In the genomic region with DNA sequence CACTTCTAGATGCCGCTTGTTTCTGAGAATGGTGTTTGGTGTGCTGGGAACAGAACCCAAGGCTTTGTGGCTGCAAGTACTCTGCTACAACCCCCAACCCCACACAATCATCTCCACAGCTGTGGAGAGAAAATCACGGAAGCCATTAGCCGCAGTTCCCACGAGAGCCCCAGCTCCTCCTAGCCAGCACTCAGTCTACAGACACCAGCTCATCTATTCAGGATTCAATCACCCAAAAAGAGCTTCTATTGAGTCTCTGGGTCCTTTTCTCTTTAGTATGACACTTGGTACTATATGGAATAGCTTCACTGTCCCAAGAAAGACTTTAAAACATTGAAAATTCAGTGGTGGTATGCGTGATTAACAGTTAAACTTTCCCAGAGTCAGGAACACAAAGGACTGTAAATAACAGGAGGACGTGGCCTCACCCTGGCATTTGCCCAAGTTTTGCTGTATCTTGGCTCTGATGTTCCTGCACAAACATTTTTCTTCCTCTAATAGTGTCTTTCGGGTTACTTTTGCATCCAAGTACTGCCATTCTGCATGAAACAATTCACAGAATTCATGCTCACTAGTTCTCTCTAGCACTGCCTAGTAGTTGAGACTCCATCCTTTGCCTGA, we compare ENCODE assay signal across 10 mouse cellular contexts. TPM values are rescaled to one million over a fixed set of nuclear protein-coding genes. Genes with fewer than 3 reads are reported as not detected.
DNase-seq lines count a peak whose midpoint lies in the region; ATAC-seq lines count a peak whose summit lies in the region.
"Had no signal": no experiment of that assay in that cellular context is flagged by ENCODE, and none has a peak within 500 bp of the region (broad histone marks: within the 10 kb centered on the region; RNA-seq: fewer than 3 reads in every experiment).

No protein-coding gene starts in this region.

- H3K9ac ChIP-seq in heart, embryonic 12.5 days = no peak overlapping the region
- H3K9ac ChIP-seq in hindbrain, embryonic 16.5 days (ENCODE audit: low read depth, low read length) = no peak overlapping the region
- no peak overlapping the region for H3K9ac ChIP-seq in neural tube, embryonic 15.5 days (replicated peaks)
- no peak overlapping the region for H3K9ac ChIP-seq in forebrain, embryonic 11.5 days (ENCODE audit: low read length)
- H3K9ac ChIP-seq: limb, embryonic 13.5 days had no signal

- H3K4me1 ChIP-seq in heart, embryonic 12.5 days (replicated peaks) = no peaks in the 10 kb centered on the region
- no peaks in the 10 kb centered on the region for H3K4me1 ChIP-seq in hindbrain, embryonic 16.5 days (ENCODE audit: control insufficient read depth, insufficient read depth, low read depth, low read length)
- H3K4me1 ChIP-seq in neural tube, embryonic 15.5 days = no peaks in the 10 kb centered on the region
- no peaks in the 10 kb centered on the region for H3K4me1 ChIP-seq in forebrain, embryonic 11.5 days (replicated peaks; ENCODE audit: control insufficient read depth, insufficient read depth, low read length)
- H3K4me1 ChIP-seq: limb, embryonic 13.5 days had no signal

- DNase-seq in heart, adult 8-10 months (ENCODE audit: low spot score) = peak; percentile 44
- DNase-seq in ovary, postnatal 14 days (ENCODE audit: low spot score) = peak; percentile 32
- DNase-seq in ovary, postnatal 36 days (ENCODE audit: low spot score) = no peak
- DNase-seq in forebrain, embryonic 11.5 days (ENCODE audit: low spot score) = no peak

- H3K27ac ChIP-seq in heart, embryonic 12.5 days (ENCODE audit: poor library complexity, severe bottlenecking) = no peak overlapping the region
- H3K27ac ChIP-seq in hindbrain, embryonic 16.5 days (ENCODE audit: low read depth, low read length) = no peak overlapping the region
- no peak overlapping the region for H3K27ac ChIP-seq in neural tube, embryonic 15.5 days (replicated peaks)
- H3K27ac ChIP-seq in forebrain, embryonic 11.5 days (ENCODE audit: low read depth, low read length) = no peak overlapping the region
- H3K27ac ChIP-seq: limb, embryonic 13.5 days had no signal

- H3K4me3 ChIP-seq in heart, embryonic 12.5 days = no peak overlapping the region
- no peak overlapping the region for H3K4me3 ChIP-seq in hindbrain, embryonic 16.5 days (ENCODE audit: low read length)
- no peak overlapping the region for H3K4me3 ChIP-seq in neural tube, embryonic 15.5 days (replicated peaks)
- H3K4me3 ChIP-seq in forebrain, embryonic 11.5 days (ENCODE audit: low read depth, low read length) = no peak overlapping the region
- H3K4me3 ChIP-seq: limb, embryonic 13.5 days had no signal

- 64% methylated on average over 7 of the region's 7 CpGs for WGBS in heart, embryonic 12.5 days
- WGBS in hindbrain, embryonic 16.5 days = 59% methylated on average over 7 of the region's 7 CpGs
- WGBS in neural tube, embryonic 15.5 days = 59% methylated on average over 7 of the region's 7 CpGs
- WGBS in forebrain, embryonic 11.5 days = 92% methylated on average over 7 of the region's 7 CpGs

- no peak for ATAC-seq in heart, embryonic 12.5 days (ENCODE audit: insufficient number of reproducible peaks, low FRiP score)
- peak; percentile 40; the same call in 1 of the 2 replicates for ATAC-seq in hindbrain, embryonic 16.5 days
- peak; percentile 61 for ATAC-seq in neural tube, embryonic 15.5 days (ENCODE audit: low FRiP score)
- no peak for ATAC-seq in inflammation-experienced regulatory T-cells, adult 6 months
- no peak for ATAC-seq in forebrain, embryonic 11.5 days (replicated peaks; ENCODE audit: low FRiP score)
- ATAC-seq: intestine, postnatal 0 days had no signal

- no peaks in the 10 kb centered on the region for H3K36me3 ChIP-seq in heart, embryonic 12.5 days
- no peaks in the 10 kb centered on the region for H3K36me3 ChIP-seq in hindbrain, embryonic 16.5 days (ENCODE audit: control insufficient read depth, insufficient read depth, low read length)
- no peaks in the 10 kb centered on the region for H3K36me3 ChIP-seq in neural tube, embryonic 15.5 days
- H3K36me3 ChIP-seq in forebrain, embryonic 11.5 days (ENCODE audit: control insufficient read depth, insufficient read depth, low read length) = no peaks in the 10 kb centered on the region
- H3K36me3 ChIP-seq: limb, embryonic 13.5 days had no signal

- no peaks in the 10 kb centered on the region for H3K9me3 ChIP-seq in heart, embryonic 12.5 days (replicated peaks)
- H3K9me3 ChIP-seq in hindbrain, embryonic 16.5 days (ENCODE audit: control insufficient read depth, low read length) = no peaks in the 10 kb centered on the region
- no peaks in the 10 kb centered on the region for H3K9me3 ChIP-seq in neural tube, embryonic 15.5 days (replicated peaks)
- no peaks in the 10 kb centered on the region for H3K9me3 ChIP-seq in forebrain, embryonic 11.5 days (ENCODE audit: control insufficient read depth, low read length)
- H3K9me3 ChIP-seq: limb, embryonic 13.5 days had no signal

- H3K27me3 ChIP-seq in heart, embryonic 12.5 days (replicated peaks) = no peaks in the 10 kb centered on the region
- H3K27me3 ChIP-seq in hindbrain, embryonic 16.5 days (replicated peaks; ENCODE audit: control insufficient read depth, insufficient read depth, low read length) = no peaks in the 10 kb centered on the region
- H3K27me3 ChIP-seq in neural tube, embryonic 15.5 days (replicated peaks) = no peaks in the 10 kb centered on the region
- no peaks in the 10 kb centered on the region for H3K27me3 ChIP-seq in forebrain, embryonic 11.5 days (ENCODE audit: control insufficient read depth, insufficient read depth, low read length)
- H3K27me3 ChIP-seq: limb, embryonic 13.5 days had no signal

- H3K4me2 ChIP-seq in heart, embryonic 12.5 days = no peak overlapping the region
- no peak overlapping the region for H3K4me2 ChIP-seq in hindbrain, embryonic 16.5 days (ENCODE audit: low read length)
- H3K4me2 ChIP-seq in neural tube, embryonic 15.5 days = no peak overlapping the region
- H3K4me2 ChIP-seq in forebrain, embryonic 11.5 days (ENCODE audit: low read depth, low read length, severe bottlenecking) = no peak overlapping the region
- H3K4me2 ChIP-seq: limb, embryonic 13.5 days had no signal

RNA-seq across cellular contexts. Expression of a gene that starts 2.4 kb away (rescaled TPM):
- total RNA-seq in heart, adult 8-10 months (2022) = not detected
- polyA plus RNA-seq in heart, embryonic 12.5 days (2016; fragmentation: Nextera tagmentation; extraction: Ambion mirVana) = not detected in 2 replicates
- 0.19 TPM in 1 of 2 replicates, not detected in the other for polyA plus RNA-seq in hindbrain, embryonic 16.5 days (2015; fragmentation: Nextera tagmentation; extraction: Ambion mirVana)
- polyA plus RNA-seq in neural tube, embryonic 15.5 days (2015; fragmentation: Nextera tagmentation; extraction: Ambion mirVana) = not detected in 2 replicates
- not detected for polyA plus RNA-seq in inflammation-experienced regulatory T-cells, adult 6 months (2017; shearing (Covaris generic))
- not detected in 2 replicates for polyA plus RNA-seq in forebrain, embryonic 11.5 days (2014; fragmentation: Nextera tagmentation; extraction: Ambion mirVana)
- polyA plus RNA-seq: intestine, postnatal 0 days; limb, embryonic 13.5 days had no signal

RNA-seq across cellular contexts. Expression of a gene that starts 7.2 kb away (rescaled TPM):
- total RNA-seq in heart, adult 8-10 months (2022) = under 1 TPM in 1 of 4 experiments, not detected in 3; 0.22 TPM
- polyA plus RNA-seq in heart, embryonic 12.5 days (2016; fragmentation: Nextera tagmentation; extraction: Ambion mirVana) = not detected in 2 replicates
- not detected in 2 replicates for polyA plus RNA-seq in hindbrain, embryonic 16.5 days (2015; fragmentation: Nextera tagmentation; extraction: Ambion mirVana)
- polyA plus RNA-seq in neural tube, embryonic 15.5 days (2015; fragmentation: Nextera tagmentation; extraction: Ambion mirVana) = 0.17 TPM in 1 of 2 replicates, not detected in the other
- polyA plus RNA-seq in inflammation-experienced regulatory T-cells, adult 6 months (2017; shearing (Covaris generic)) = not detected
- polyA plus RNA-seq in forebrain, embryonic 11.5 days (2014; fragmentation: Nextera tagmentation; extraction: Ambion mirVana) = not detected in 2 replicates
- polyA plus RNA-seq: limb, embryonic 13.5 days had no signal

Comparison
In these comparisons a context has a peak if more than half of its experiments do, and no peak if none do; other contexts are left out.
1. DNase-seq: peak in heart, adult 8-10 months (single experiment) and ovary, postnatal 14 days (single experiment); none in ovary, postnatal 36 days (single experiment) and forebrain, embryonic 11.5 days (single experiment).
2. ATAC-seq: peak in hindbrain, embryonic 16.5 days (single experiment) and neural tube, embryonic 15.5 days (single experiment); none in heart, embryonic 12.5 days (single experiment), inflammation-experienced regulatory T-cells, adult 6 months (single experiment) and forebrain, embryonic 11.5 days (single experiment).